Comparison of ENCODE assay signal across 8 mouse cellular contexts in the genomic region with DNA sequence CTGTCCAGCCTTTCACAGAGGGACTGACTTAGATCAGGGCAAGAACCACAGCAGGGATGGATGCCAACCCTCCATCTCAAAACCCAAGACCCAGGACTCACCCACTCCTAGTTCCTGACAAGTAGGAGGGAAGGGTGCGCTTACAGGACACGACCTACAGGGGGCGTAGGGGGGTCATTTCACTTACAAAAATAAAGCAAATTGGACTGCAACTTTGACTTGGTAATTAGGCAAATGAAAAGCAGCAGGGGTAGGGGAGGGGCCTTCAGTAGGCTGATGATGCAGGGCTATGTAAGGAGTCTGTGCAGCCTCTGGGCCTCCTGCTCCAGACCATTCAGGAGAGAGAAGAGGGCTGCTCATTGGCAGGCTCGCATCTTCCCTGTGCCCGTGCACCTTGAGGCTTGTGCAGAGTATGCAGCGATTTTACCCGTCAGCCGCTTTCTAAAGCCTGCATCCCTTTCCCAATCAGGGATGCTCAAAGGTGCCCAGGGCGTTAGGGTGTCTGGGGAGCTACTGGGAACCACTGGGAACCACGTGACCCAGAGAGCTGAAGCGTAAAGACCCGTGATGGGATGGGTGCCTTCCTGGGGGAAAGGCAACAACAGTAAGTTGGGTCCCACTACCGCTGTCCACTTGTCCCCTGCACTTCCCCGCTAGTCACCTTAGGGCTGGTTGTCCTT. TPM values are rescaled to one million over a fixed set of nuclear protein-coding genes. Genes with fewer than 3 reads are reported as not detected.
DNase-seq lines count a peak whose midpoint lies in the region; ATAC-seq and TF ChIP-seq lines count a peak whose summit lies in the region.

No protein-coding gene starts in this region.

- WGBS in cerebellum, adult 2 months = 52% methylated on average over 14 of the region's 14 CpGs
- WGBS in liver, embryonic 14.5 days (ENCODE audit: insufficient replicate concordance) = 69% methylated on average over 14 of the region's 14 CpGs
- WGBS in heart, embryonic 11.5 days (ENCODE audit: insufficient replicate concordance) = 55% methylated on average over 14 of the region's 14 CpGs

- DNase-seq in layer of hippocampus, adult 2 months (ENCODE audit: low spot score in 2 of 2) = peak in 1 of 2 experiments; percentile 40
- no peak for DNase-seq in layer of hippocampus, postnatal 25 days (ENCODE audit: extremely low spot score in 1 of 2, low spot score in 1 of 2)
- DNase-seq in cerebellum, adult 2 months = no peak
- DNase-seq in liver, embryonic 14.5 days (ENCODE audit: low read depth in 3 of 3, low spot score in 3 of 3) = no peak
- DNase-seq in urinary bladder, adult 18-20 months (ENCODE audit: low spot score in 2 of 2) = no peak
- no peak for DNase-seq in heart, postnatal 36 days

- TF ChIP-seq EP300 in liver, embryonic 14.5 days (IDR thresholded peaks at IDR 0.05; ENCODE audit: low read depth) = no peak

- no peak overlapping the region for H3K4me2 ChIP-seq in liver, embryonic 14.5 days (ENCODE audit: low read depth)
- H3K4me2 ChIP-seq in heart, embryonic 11.5 days = no peak overlapping the region

- H3K9me3 ChIP-seq in E14TG2a.4 (ENCODE audit: low read length) = no peaks in the 10 kb centered on the region
- H3K9me3 ChIP-seq in liver, embryonic 14.5 days (ENCODE audit: control insufficient read depth, low read length) = no peaks in the 10 kb centered on the region
- H3K9me3 ChIP-seq in heart, embryonic 11.5 days (replicated peaks; ENCODE audit: control insufficient read depth, low read length) = no peaks in the 10 kb centered on the region

- H3K27ac ChIP-seq in layer of hippocampus, adult 2 months = peak overlapping the region; percentile 82
- no peak overlapping the region for H3K27ac ChIP-seq in cerebellum, adult 2 months (ENCODE audit: insufficient read depth, low read length)
- H3K27ac ChIP-seq in liver, embryonic 14.5 days = no peak overlapping the region
- no peak overlapping the region for H3K27ac ChIP-seq in heart, embryonic 11.5 days (ENCODE audit: low read depth, low read length)

- H3K9ac ChIP-seq in liver, embryonic 14.5 days (replicated peaks) = no peak overlapping the region
- H3K9ac ChIP-seq in heart, embryonic 11.5 days (ENCODE audit: low read depth, low read length) = no peak overlapping the region

- no peak for ATAC-seq in liver, embryonic 14.5 days (ENCODE audit: insufficient read depth)
- no peak for ATAC-seq in heart, embryonic 11.5 days (replicated peaks; ENCODE audit: insufficient number of reproducible peaks, low FRiP score, low TSS enrichment)

- peak; percentile 80 for TF ChIP-seq CTCF in layer of hippocampus, adult 2 months (conservative IDR thresholded peaks at IDR 0.05)
- peak; percentile 91 for TF ChIP-seq CTCF in E14TG2a.4 (conservative IDR thresholded peaks at IDR 0.05; ENCODE audit: low read length)
- TF ChIP-seq CTCF in cerebellum, adult 2 months (IDR thresholded peaks at IDR 0.05; ENCODE audit: borderline replicate concordance, insufficient read depth, low read depth, low read length) = peak; percentile 56; the same call in 1 of the 2 replicates
- TF ChIP-seq CTCF in liver, embryonic 14.5 days (IDR thresholded peaks at IDR 0.05; ENCODE audit: low read depth) = peak; percentile 82

- TF ChIP-seq POLR2A in cerebellum, adult 2 months (IDR thresholded peaks at IDR 0.05; ENCODE audit: borderline replicate concordance, insufficient read depth, low read length) = no peak

- intact Hi-C loops in heart, postnatal 36 days (cut with DNase I) = no loop called here

- no peaks in the 10 kb centered on the region for H3K27me3 ChIP-seq in E14TG2a.4 (ENCODE audit: insufficient read depth, low read length)
- no peaks in the 10 kb centered on the region for H3K27me3 ChIP-seq in cerebellum, adult 2 months (ENCODE audit: control insufficient read depth, insufficient read depth, low read length)
- H3K27me3 ChIP-seq in liver, embryonic 14.5 days (ENCODE audit: control insufficient read depth, insufficient read depth, low read length) = no peaks in the 10 kb centered on the region
- no peaks in the 10 kb centered on the region for H3K27me3 ChIP-seq in heart, embryonic 11.5 days (ENCODE audit: control insufficient read depth, insufficient read depth, low read length)

- no peak overlapping the region; the same call in 1 of the 2 replicates for H3K4me3 ChIP-seq in layer of hippocampus, adult 2 months
- H3K4me3 ChIP-seq in E14TG2a.4 (replicated peaks; ENCODE audit: low read length) = peak overlapping the region; percentile 63
- H3K4me3 ChIP-seq in cerebellum, adult 2 months (replicated peaks; ENCODE audit: insufficient read depth, low read depth, low read length) = no peak overlapping the region
- H3K4me3 ChIP-seq in liver, embryonic 14.5 days (ENCODE audit: insufficient read depth in 1 of 2, low read depth in 2 of 2, low read length in 2 of 2) = no peak overlapping the region
- no peak overlapping the region for H3K4me3 ChIP-seq in heart, embryonic 11.5 days (ENCODE audit: low read depth, low read length)

- H3K4me1 ChIP-seq in E14TG2a.4 (replicated peaks; ENCODE audit: low read depth, low read length) = peaks cover 82% of the 10 kb centered on the region
- H3K4me1 ChIP-seq in cerebellum, adult 2 months (ENCODE audit: control insufficient read depth, insufficient read depth, low read length) = peaks cover 64% of the 10 kb centered on the region
- peaks cover 0 to 2% of the 10 kb centered on the region in 2 experiments; a peak in 1 of 4 replicates for H3K4me1 ChIP-seq in liver, embryonic 14.5 days (replicated peaks; ENCODE audit: control insufficient read depth in 2 of 2, insufficient read depth in 2 of 2, low read length in 1 of 2)
- H3K4me1 ChIP-seq in heart, embryonic 11.5 days (ENCODE audit: control insufficient read depth, insufficient read depth, low read length) = peaks cover 20% of the 10 kb centered on the region; the same call in 1 of the 2 replicates

- H3K36me3 ChIP-seq in E14TG2a.4 (ENCODE audit: insufficient read depth, low read length) = peaks cover 76% of the 10 kb centered on the region
- H3K36me3 ChIP-seq in liver, embryonic 14.5 days (replicated peaks; ENCODE audit: control insufficient read depth, insufficient read depth, low read depth) = no peaks in the 10 kb centered on the region
- H3K36me3 ChIP-seq in heart, embryonic 11.5 days (ENCODE audit: control insufficient read depth, insufficient read depth, low read length) = peaks cover 6% of the 10 kb centered on the region; the same call in 1 of the 2 replicates

RNA-seq across cellular contexts. Expression of gene Npcd, which starts 8.8 kb away (rescaled TPM):
- 10 to 100 TPM; 11.9 to 22.4 TPM for total RNA-seq in layer of hippocampus, adult 2 months (2021)
- total RNA-seq in layer of hippocampus, postnatal 25 days (2021) = 10 to 100 TPM; 16.8 to 30.2 TPM
- polyA plus RNA-seq in cerebellum, adult 2 months (2012; rRNA removed) = 1.7 and 4.1 TPM in 2 replicates
- not detected in 2 replicates for polyA plus RNA-seq in liver, embryonic 14.5 days (2012; rRNA removed)
- polyA plus RNA-seq in liver, embryonic 14.5 days (2014; fragmentation: Nextera tagmentation; extraction: Ambion mirVana) = 0.08 TPM in 1 of 2 replicates, not detected in the other
- polyA plus RNA-seq in heart, embryonic 11.5 days (2014; fragmentation: Nextera tagmentation; extraction: Ambion mirVana) = 0.64 TPM in 1 of 2 replicates, not detected in the other
- under 1 TPM in 1 of 2 experiments, not detected in 1; 0.30 TPM for total RNA-seq in heart, postnatal 36 days (2021)

RNA-seq across cellular contexts. Expression of gene Cbx6, which starts 9.2 kb away (rescaled TPM):
- total RNA-seq in layer of hippocampus, adult 2 months (2021) = 100 to 1,000 TPM; 336 to 347 TPM
- 100 to 1,000 TPM; 397 to 421 TPM for total RNA-seq in layer of hippocampus, postnatal 25 days (2021)
- 183 TPM in 2 replicates for polyA plus RNA-seq in cerebellum, adult 2 months (2012; rRNA removed)
- 7.2 and 7.7 TPM in 2 replicates for polyA plus RNA-seq in liver, embryonic 14.5 days (2012; rRNA removed)
- 2.9 and 3.7 TPM in 2 replicates for polyA plus RNA-seq in liver, embryonic 14.5 days (2014; fragmentation: Nextera tagmentation; extraction: Ambion mirVana)
- 15.7 and 17.4 TPM in 2 replicates for polyA plus RNA-seq in heart, embryonic 11.5 days (2014; fragmentation: Nextera tagmentation; extraction: Ambion mirVana)
- total RNA-seq in heart, postnatal 36 days (2021) = 10 to 100 TPM; 25.8 to 29.7 TPM

RNA-seq across cellular contexts. Expression of gene Nptxr, which starts 20.7 kb away (rescaled TPM):
- total RNA-seq in layer of hippocampus, adult 2 months (2021) = 100 to 1,000 TPM; 756 to 804 TPM
- 100 to 1,000 TPM; 773 to 802 TPM for total RNA-seq in layer of hippocampus, postnatal 25 days (2021)
- polyA plus RNA-seq in cerebellum, adult 2 months (2012; rRNA removed) = 88.0 and 100 TPM in 2 replicates
- polyA plus RNA-seq in liver, embryonic 14.5 days (2012; rRNA removed) = 0.09 and 0.13 TPM in 2 replicates
- 0.11 TPM in 1 of 2 replicates, not detected in the other for polyA plus RNA-seq in liver, embryonic 14.5 days (2014; fragmentation: Nextera tagmentation; extraction: Ambion mirVana)
- polyA plus RNA-seq in heart, embryonic 11.5 days (2014; fragmentation: Nextera tagmentation; extraction: Ambion mirVana) = 0.58 and 0.83 TPM in 2 replicates
- total RNA-seq in heart, postnatal 36 days (2021) = 1 to 10 TPM; 1.5 to 1.7 TPM

RNA-seq across cellular contexts. Expression of gene Dnal4, which starts 47.6 kb away (rescaled TPM):
- 10 to 100 TPM; 55.5 to 64.8 TPM for total RNA-seq in layer of hippocampus, adult 2 months (2021)
- total RNA-seq in layer of hippocampus, postnatal 25 days (2021) = 10 to 100 TPM; 53.0 to 59.4 TPM
- polyA plus RNA-seq in cerebellum, adult 2 months (2012; rRNA removed) = 55.1 and 56.7 TPM in 2 replicates
- 5.5 TPM in 2 replicates for polyA plus RNA-seq in liver, embryonic 14.5 days (2012; rRNA removed)
- polyA plus RNA-seq in liver, embryonic 14.5 days (2014; fragmentation: Nextera tagmentation; extraction: Ambion mirVana) = 6.3 and 6.8 TPM in 2 replicates
- polyA plus RNA-seq in heart, embryonic 11.5 days (2014; fragmentation: Nextera tagmentation; extraction: Ambion mirVana) = 37.3 TPM in 2 replicates
- 10 to 100 TPM; 17.7 to 22.5 TPM for total RNA-seq in heart, postnatal 36 days (2021)

Comparison
In these comparisons a context has a peak if more than half of its experiments do, and no peak if none do; other contexts are left out.
1. RNA of gene Npcd, which starts 8.8 kb away (total RNA-seq): 16.8 to 30.2 TPM in layer of hippocampus, postnatal 25 days and 11.9 to 22.4 TPM in layer of hippocampus, adult 2 months; 0.30 TPM in heart, postnatal 36 days; every median in the first group is over 4 times any median in the second.
2. RNA of gene Cbx6, which starts 9.2 kb away (total RNA-seq): 397 to 421 TPM in layer of hippocampus, postnatal 25 days and 336 to 347 TPM in layer of hippocampus, adult 2 months; 25.8 to 29.7 TPM in heart, postnatal 36 days; every median in the first group is over 10 times any median in the second.
3. RNA of gene Nptxr, which starts 20.7 kb away (total RNA-seq): 756 to 804 TPM in layer of hippocampus, adult 2 months and 773 to 802 TPM in layer of hippocampus, postnatal 25 days; 1.5 to 1.7 TPM in heart, postnatal 36 days; every median in the first group is over 100 times any median in the second.
4. Peak in every context shown above with its lines, with median percentiles within 50 percentile points of each other: CTCF ChIP-seq.